Mouse (Mus musculus) lung, postnatal 0 days (tissue): ENCODE measurements around the gene Ptch1. TPM values are rescaled to one million over a fixed set of nuclear protein-coding genes. Genes with fewer than 3 reads are reported as not detected.

Experiments used
- ATAC-seq: fragments of 200-750 bp; cut with Nextera tagmentation; 2 replicates; pipeline ENCODE4 v1.8.0; 2017; ENCODE audit warnings: moderate library complexity
- DNase-seq: peaks from one replicate; pipeline ENCODE4 v3.0.0-alpha.2; 2016; ENCODE audit warnings: low spot score
- H3K27ac ChIP-seq: fragments of 300-500 bp; sonication (generic); 2 replicates; pipeline ENCODE4 v1.5.1; 2014; ENCODE audit warnings: antibody characterized with exemption, mild to moderate bottlenecking, low read length, mixed read lengths
- H3K27me3 ChIP-seq: fragments of 300-500 bp; sonication (generic); replicated peaks from 2 replicates; pipeline ENCODE4 v1.6.1; 2014; ENCODE audit warnings: low read length, mixed read lengths; ENCODE audit not compliant: insufficient read depth
- H3K36me3 ChIP-seq: fragments of 300-500 bp; sonication (generic); 2 replicates; pipeline ENCODE4 v1.6.1; 2014; ENCODE audit warnings: low read length, mixed read lengths; ENCODE audit not compliant: insufficient read depth
- H3K4me1 ChIP-seq: fragments of 300-500 bp; sonication (generic); 2 replicates; pipeline ENCODE4 v1.6.1; 2014; ENCODE audit warnings: antibody characterized with exemption, low read depth, low read length, mixed read lengths; ENCODE audit not compliant: insufficient read depth
- H3K4me2 ChIP-seq: fragments of 300-500 bp; sonication (generic); replicated peaks from 2 replicates; pipeline ENCODE4 v1.6.1; 2014; ENCODE audit warnings: low read depth, mild to moderate bottlenecking, low read length, moderate library complexity, mixed read lengths
- H3K4me3 ChIP-seq: fragments of 300-500 bp; sonication (generic); 2 replicates; pipeline ENCODE4 v1.5.1; 2014; ENCODE audit warnings: low read depth, low read length
- H3K9ac ChIP-seq: fragments of 300-500 bp; sonication (generic); replicated peaks from 2 replicates; pipeline ENCODE4 v1.6.1; 2014; ENCODE audit warnings: low read depth, mild to moderate bottlenecking
- H3K9me3 ChIP-seq: fragments of 300-500 bp; sonication (generic); 2 replicates; pipeline ENCODE4 v1.6.1; 2016; ENCODE audit warnings: low read length, mixed read lengths
- CTCF ChIP-seq: IDR thresholded peaks from 2 replicates; pipeline ENCODE4 v1.5.1; 2016; ENCODE audit warnings: antibody characterized with exemption, mild to moderate bottlenecking
- EP300 ChIP-seq: IDR thresholded peaks from 2 replicates; pipeline ENCODE4 v1.6.1; 2016; ENCODE audit warnings: antibody characterized with exemption, mild to moderate bottlenecking, control low read depth
- WGBS: fragments of 180-500 bp; shearing (Covaris S2); extraction: QIAGEN DNeasy Blood & Tissue Kit; methylation state at CpG from one replicate; pipeline ENCODE4 v1.1.7; 2014; 5-methylcytosine and 5-hydroxymethylcytosine counted together
- polyA plus RNA-seq: library from polyadenylated mRNA; unstranded; fragments of >200 nt; fragmentation: Nextera tagmentation; extraction: Ambion mirVana; gene quantifications from 2 replicates; pipeline ENCODE4 v1.2.1, GENCODE M21; 2015

The Ptch1 gene
- polyA plus RNA-seq, 1 experiment from 2014 or later, result 15.2 TPM

GRCm38 (mm10) chr13:63506364-63506763 is 67.0 kb downstream of the Ptch1 start:
- Histone ChIP-seq H3K4me1 (no peaks in the 10 kb centered on the region), H3K9me3 (no peaks in the 10 kb centered on the region), H3K4me3 (no peak overlapping the region), H3K9ac (no peak overlapping the region), H3K27me3 (no peaks in the 10 kb centered on the region), H3K4me2 (no peak overlapping the region), H3K36me3 (peaks cover 17% of the 10 kb centered on the region; the same call in 1 of the 2 replicates), H3K27ac (no peak overlapping the region; the same call in 1 of the 2 replicates)
- ATAC-seq (0 out of 2 replicates have a peak, but pooled peaks have one; percentile 31), DNase-seq (peak; percentile 52)
- 32% methylated on average over 1 of the region's 1 CpGs for WGBS
- TF ChIP-seq CTCF (no peak), EP300 (no peak)

- TF ChIP-seq EP300 (no peak), CTCF (no peak)
- Histone ChIP-seq H3K4me1 (no peaks in the 10 kb centered on the region), H3K9me3 (no peaks in the 10 kb centered on the region), H3K4me2 (no peak overlapping the region), H3K27me3 (no peaks in the 10 kb centered on the region), H3K27ac (no peak overlapping the region), H3K4me3 (no peak overlapping the region), H3K9ac (no peak overlapping the region), H3K36me3 (no peaks in the 10 kb centered on the region)
- WGBS, result 94% methylated on average over 2 of the region's 2 CpGs
- no peak for DNase-seq
- ATAC-seq, result no peak
These were observed 71.0 kb downstream of the Ptch1 start for GRCm38 (mm10) chr13:63502391-63502790.

GRCm38 (mm10) chr13:63499489-63499888 is 73.9 kb downstream of the Ptch1 start:
- no peak overlapping the region for H3K4me2 ChIP-seq
- no peaks in the 10 kb centered on the region for H3K36me3 ChIP-seq
- no peak overlapping the region for H3K9ac ChIP-seq
- no peaks in the 10 kb centered on the region for H3K4me1 ChIP-seq
- DNase-seq (no peak), ATAC-seq (no peak)
- TF ChIP-seq EP300, result no peak
- TF ChIP-seq CTCF, result no peak
- WGBS, result 70% methylated on average over 2 of the region's 2 CpGs
- H3K27me3 ChIP-seq, result no peaks in the 10 kb centered on the region
- no peaks in the 10 kb centered on the region for H3K9me3 ChIP-seq
- no peak overlapping the region for H3K27ac ChIP-seq
- H3K4me3 ChIP-seq, result no peak overlapping the region

GRCm38 (mm10) chr13:63496646-63497582 is 76.5 kb downstream of the Ptch1 start, which contains the start of gene Fancc:
TSS of gene Fancc (minus strand) at chr13:63497278.
- Histone ChIP-seq H3K9me3 (no peaks in the 10 kb centered on the region), H3K9ac (no peak within 1 kb of the TSS), H3K4me1 (no peaks in the 10 kb centered on the region), H3K27ac (no peak within 1 kb of the TSS), H3K36me3 (no peaks in the 10 kb centered on the region), H3K4me3 (no peak within 1 kb of the TSS), H3K27me3 (no peaks in the 10 kb centered on the region), H3K4me2 (peak within 1 kb of the TSS; percentile 17; the same call in 1 of the 2 replicates)
- DNase-seq, result peak; percentile 44
- ATAC-seq, result peak; percentile 52
- 31% methylated on average over 23 of the region's 23 CpGs for WGBS
- TF ChIP-seq EP300, result no peak

- Histone ChIP-seq H3K4me2 (no peak overlapping the region), H3K27ac (no peak overlapping the region), H3K27me3 (no peaks in the 10 kb centered on the region), H3K36me3 (no peaks in the 10 kb centered on the region), H3K4me1 (no peaks in the 10 kb centered on the region), H3K4me3 (no peak overlapping the region), H3K9ac (no peak overlapping the region), H3K9me3 (no peaks in the 10 kb centered on the region)
- no peak for TF ChIP-seq EP300
- no peak for TF ChIP-seq CTCF
- ATAC-seq, result no peak
- no peak for DNase-seq
- 63% methylated on average over 7 of the region's 7 CpGs for WGBS
These were observed 85.7 kb downstream of the Ptch1 start for GRCm38 (mm10) chr13:63487707-63488042.

GRCm38 (mm10) chr13:63486791-63487706 is 86.3 kb downstream of the Ptch1 start:
- Histone ChIP-seq H3K9me3 (no peaks in the 10 kb centered on the region), H3K4me3 (no peak overlapping the region), H3K36me3 (no peaks in the 10 kb centered on the region), H3K27ac (no peak overlapping the region), H3K9ac (no peak overlapping the region), H3K4me2 (peak overlapping the region; percentile 11; the same call in 1 of the 2 replicates), H3K4me1 (no peaks in the 10 kb centered on the region), H3K27me3 (no peaks in the 10 kb centered on the region)
- WGBS, result 47% methylated on average over 18 of the region's 18 CpGs
- DNase-seq (no peak), ATAC-seq (no peak)
- TF ChIP-seq EP300 (no peak), CTCF (no peak)
